Mouse (Mus musculus) liver, embryonic 12.5 days (tissue): ENCODE measurements around the gene Cog3. TPM values are rescaled to one million over a fixed set of nuclear protein-coding genes. Genes with fewer than 3 reads are reported as not detected.
"Not testable (repeated sequence)": the region's sequence is repeated elsewhere in the genome, so short reads cannot be mapped to it uniquely, and the experiment has no call there.

ENCODE experiments used
- ATAC-seq: fragments of 200-750 bp; cut with Nextera tagmentation; 2 replicates; pipeline ENCODE4 v1.8.0; 2017; ENCODE audit warnings: moderate number of reproducible peaks, mild to moderate bottlenecking, moderate library complexity
- H3K27ac ChIP-seq: fragments of 300-500 bp; sonication (generic); 2 replicates; pipeline ENCODE4 v1.5.1; 2016; ENCODE audit warnings: mild to moderate bottlenecking
- H3K27me3 ChIP-seq: fragments of 300-500 bp; sonication (generic); replicated peaks from 2 replicates; pipeline ENCODE4 v1.6.1; 2016; ENCODE audit warnings: mild to moderate bottlenecking, moderate library complexity
- H3K36me3 ChIP-seq: fragments of 300-500 bp; sonication (generic); 2 replicates; pipeline ENCODE4 v1.6.1; 2016; ENCODE audit warnings: mild to moderate bottlenecking, moderate library complexity
- H3K4me1 ChIP-seq: fragments of 300-500 bp; sonication (generic); 2 replicates; pipeline ENCODE4 v1.6.1; 2016
- H3K4me2 ChIP-seq: fragments of 300-500 bp; sonication (generic); 2 replicates; pipeline ENCODE4 v1.6.1; 2016; ENCODE audit warnings: mild to moderate bottlenecking, moderate library complexity
- H3K4me3 ChIP-seq: fragments of 300-500 bp; sonication (generic); 2 replicates; pipeline ENCODE4 v1.5.1; 2016; ENCODE audit warnings: mild to moderate bottlenecking, moderate library complexity
- H3K9ac ChIP-seq: fragments of 300-500 bp; sonication (generic); 2 replicates; pipeline ENCODE4 v1.6.1; 2016; ENCODE audit warnings: mild to moderate bottlenecking, moderate library complexity
- H3K9me3 ChIP-seq: fragments of 300-500 bp; sonication (generic); replicated peaks from 2 replicates; pipeline ENCODE4 v1.6.1; 2016; ENCODE audit warnings: mild to moderate bottlenecking, moderate library complexity
- WGBS: fragments of 180-500 bp; shearing (Covaris S2); methylation state at CpG from one replicate; pipeline ENCODE4 v1.1.7; 2016; ENCODE audit not compliant: insufficient replicate concordance; 5-methylcytosine and 5-hydroxymethylcytosine counted together
- polyA plus RNA-seq: library from polyadenylated mRNA; unstranded; fragments of >200 nt; fragmentation: Nextera tagmentation; extraction: Ambion mirVana; gene quantifications from 2 replicates; pipeline ENCODE4 v1.2.1, GENCODE M21; 2016

The Cog3 gene
- polyA plus RNA-seq, 1 experiment from 2014 or later = 11.7 TPM

DNA sequence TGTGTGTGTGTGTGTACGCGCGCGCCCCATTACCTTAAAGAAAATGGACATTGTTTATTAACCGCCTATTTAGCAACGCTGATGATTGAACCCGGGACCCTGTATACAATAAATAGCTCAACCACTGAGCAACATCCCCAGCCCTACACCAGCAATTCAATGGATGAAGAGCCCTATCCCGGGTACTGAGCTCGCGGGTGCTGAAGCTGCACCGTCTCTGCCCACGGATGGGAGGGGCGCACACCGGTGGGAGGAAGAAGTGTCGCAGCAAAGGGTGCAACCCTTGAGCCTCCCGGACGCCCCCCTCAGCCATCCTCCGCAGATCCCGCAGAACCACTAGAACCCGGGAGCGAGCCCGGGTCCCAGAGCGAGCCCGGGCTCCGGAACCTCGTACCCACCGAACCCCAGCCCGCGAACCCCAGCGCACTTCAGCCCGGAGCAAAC lies 32.1 kb upstream of the Cog3 start:
- H3K4me2 ChIP-seq = peak overlapping the region; percentile 93
- H3K9ac ChIP-seq = peak overlapping the region; percentile 85
- H3K27ac ChIP-seq = peak overlapping the region; percentile 93
- H3K27me3 ChIP-seq = peaks cover 9% of the 10 kb centered on the region; the same call in 1 of the 2 replicates
- ATAC-seq = peak; percentile 72
- WGBS = under 1% methylated on average over 31 of the region's 31 CpGs
- peaks cover 22% of the 10 kb centered on the region for H3K4me1 ChIP-seq
- no peaks in the 10 kb centered on the region for H3K9me3 ChIP-seq
- peaks cover 7% of the 10 kb centered on the region; the same call in 1 of the 2 replicates for H3K36me3 ChIP-seq
- peak overlapping the region; percentile 83 for H3K4me3 ChIP-seq

DNA sequence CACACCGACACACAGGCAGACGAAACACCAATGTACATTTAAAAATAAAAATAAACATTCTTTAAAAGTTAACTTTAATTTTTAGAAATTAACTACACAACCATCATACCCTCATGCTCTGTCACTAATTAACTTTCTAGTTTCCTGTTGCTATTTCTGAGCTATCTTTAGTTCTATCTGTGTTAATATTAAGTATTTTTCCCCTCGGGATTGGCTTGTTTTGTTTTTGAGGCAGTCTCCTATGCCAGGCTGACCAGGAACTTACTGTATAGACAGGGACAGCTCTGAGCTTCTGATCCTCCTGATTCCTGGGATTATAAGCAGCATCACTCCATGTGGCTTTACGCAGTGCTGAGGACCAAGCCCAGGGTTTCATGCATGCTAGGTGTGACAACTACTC lies 25.6 kb upstream of the Cog3 start:
- H3K36me3 ChIP-seq = peaks cover 41% of the 10 kb centered on the region
- H3K27me3 ChIP-seq = no peaks in the 10 kb centered on the region
- no peak overlapping the region for H3K9ac ChIP-seq
- H3K4me2 ChIP-seq = no peak overlapping the region
- WGBS = 72% methylated on average over 4 of the region's 4 CpGs
- peaks cover 18% of the 10 kb centered on the region for H3K4me1 ChIP-seq
- H3K4me3 ChIP-seq = no peak overlapping the region
- H3K27ac ChIP-seq = no peak overlapping the region
- no peak for ATAC-seq
- H3K9me3 ChIP-seq = no peaks in the 10 kb centered on the region

- WGBS = 87% methylated on average over 8 of the region's 8 CpGs
- Histone ChIP-seq H3K4me1 (peaks cover 48% of the 10 kb centered on the region), H3K4me3 (no peak overlapping the region), H3K36me3 (peaks cover 53% of the 10 kb centered on the region), H3K4me2 (no peak overlapping the region), H3K27ac (no peak overlapping the region), H3K27me3 (no peaks in the 10 kb centered on the region), H3K9me3 (no peaks in the 10 kb centered on the region), H3K9ac (no peak overlapping the region)
- ATAC-seq = no peak
Measured at GRCm38 (mm10) chr14:75776637-75777036, 22.3 kb upstream of the Cog3 start.

DNA sequence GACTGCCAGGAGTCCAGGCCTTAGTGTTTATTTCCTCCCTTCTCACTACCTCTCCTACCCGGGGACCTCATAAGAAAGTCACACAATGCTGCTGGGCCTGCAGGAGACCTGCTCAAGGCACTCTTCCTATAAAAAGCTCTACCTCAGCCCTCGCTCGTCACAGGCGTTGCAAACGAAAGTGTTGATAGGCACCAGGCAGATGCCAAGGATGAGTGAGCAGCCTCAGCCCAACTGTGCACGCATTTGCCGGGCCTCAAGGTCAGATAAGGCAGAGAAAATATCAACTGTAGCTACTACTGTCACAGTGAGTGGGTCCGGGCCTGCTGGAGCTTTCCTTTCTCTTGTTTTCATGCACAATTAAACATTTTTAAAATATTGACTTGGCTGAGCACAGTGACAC lies 19.1 kb upstream of the Cog3 start:
- Histone ChIP-seq H3K4me1 (peaks cover 52% of the 10 kb centered on the region), H3K27me3 (no peaks in the 10 kb centered on the region), H3K4me3 (peak overlapping the region; percentile 22; the same call in 1 of the 2 replicates), H3K36me3 (peaks cover 67% of the 10 kb centered on the region), H3K9ac (peak overlapping the region; percentile 42), H3K9me3 (no peaks in the 10 kb centered on the region), H3K27ac (peak overlapping the region; percentile 83), H3K4me2 (peak overlapping the region; percentile 53)
- 16% methylated on average over 8 of the region's 8 CpGs for WGBS
- ATAC-seq = peak; percentile 89

GRCm38 (mm10) chr14:75772407-75772806 lies 18.1 kb upstream of the Cog3 start:
- WGBS = 53% methylated on average over 3 of the region's 3 CpGs
- not testable (repeated sequence) for H3K27me3 ChIP-seq, H3K9me3 ChIP-seq, H3K4me3 ChIP-seq
- ATAC-seq = peak; percentile 58
- peak overlapping the region; percentile 83 for H3K27ac ChIP-seq
- H3K4me1 ChIP-seq = peaks cover 41% of the 10 kb centered on the region
- peaks cover 59% of the 10 kb centered on the region for H3K36me3 ChIP-seq
- H3K4me2 ChIP-seq = peak overlapping the region; percentile 53; the same call in 1 of the 2 replicates
- H3K9ac ChIP-seq = peak overlapping the region; percentile 42; the same call in 1 of the 2 replicates

DNA sequence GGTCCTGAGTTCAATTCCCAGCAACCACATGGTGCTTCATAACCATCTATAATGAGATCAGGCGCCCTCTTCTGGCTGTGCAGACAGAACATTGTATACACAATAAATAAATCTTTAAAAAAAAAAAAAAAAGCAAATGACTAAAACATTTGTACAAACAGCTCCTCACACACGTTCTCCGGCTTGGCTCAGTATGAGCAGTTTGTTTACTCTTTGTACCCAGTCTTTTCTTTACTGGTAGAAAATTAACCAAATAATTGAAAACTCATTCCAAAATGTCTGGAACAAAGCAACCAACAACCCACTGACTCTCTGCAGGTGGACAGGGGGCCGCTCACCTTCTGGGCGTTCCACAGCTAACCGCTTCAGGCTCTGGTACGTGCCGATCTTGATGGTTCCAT lies 16.8 kb upstream of the Cog3 start:
- no peak for ATAC-seq
- no peak overlapping the region for H3K27ac ChIP-seq
- H3K36me3 ChIP-seq = peaks cover 59% of the 10 kb centered on the region
- H3K4me3 ChIP-seq = no peak overlapping the region
- no peak overlapping the region for H3K4me2 ChIP-seq
- no peaks in the 10 kb centered on the region for H3K9me3 ChIP-seq
- peaks cover 35% of the 10 kb centered on the region for H3K4me1 ChIP-seq
- H3K27me3 ChIP-seq = no peaks in the 10 kb centered on the region
- 83% methylated on average over 8 of the region's 8 CpGs for WGBS
- H3K9ac ChIP-seq = no peak overlapping the region

DNA sequence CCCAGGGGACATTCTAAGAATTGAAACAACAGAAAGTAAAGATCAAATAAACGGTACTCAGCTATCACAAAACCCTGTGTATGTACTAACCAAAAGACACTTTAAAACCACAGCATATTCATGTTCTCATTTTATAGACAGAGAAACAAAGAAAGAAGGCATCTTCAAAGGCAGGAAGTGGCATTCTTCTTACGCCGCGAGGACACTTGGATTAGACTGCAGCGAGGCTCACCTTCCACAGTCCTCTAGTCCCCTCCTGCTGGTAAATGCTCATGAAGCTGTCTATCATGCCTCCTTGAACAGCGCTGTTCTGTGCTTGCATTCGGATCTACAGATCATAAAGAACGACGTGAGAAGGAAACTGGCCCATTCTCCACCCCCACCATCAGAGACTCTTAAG lies 15.0 kb upstream of the Cog3 start:
- 84% methylated on average over 9 of the region's 9 CpGs for WGBS
- no peaks in the 10 kb centered on the region for H3K27me3 ChIP-seq
- no peak overlapping the region for H3K4me3 ChIP-seq
- H3K36me3 ChIP-seq = peaks cover 68% of the 10 kb centered on the region
- ATAC-seq = no peak
- peaks cover 32% of the 10 kb centered on the region for H3K4me1 ChIP-seq
- H3K9ac ChIP-seq = no peak overlapping the region
- no peak overlapping the region for H3K27ac ChIP-seq
- H3K9me3 ChIP-seq = no peaks in the 10 kb centered on the region
- H3K4me2 ChIP-seq = no peak overlapping the region

GRCm38 (mm10) chr14:75768275-75768608 lies 13.9 kb upstream of the Cog3 start:
- Histone ChIP-seq H3K4me3 (no peak overlapping the region), H3K9ac (no peak overlapping the region), H3K27me3 (no peaks in the 10 kb centered on the region), H3K4me2 (no peak overlapping the region), H3K9me3 (no peaks in the 10 kb centered on the region), H3K27ac (no peak overlapping the region), H3K4me1 (peaks cover 21% of the 10 kb centered on the region), H3K36me3 (peaks cover 72% of the 10 kb centered on the region)
- WGBS = 9% methylated on average over 1 of the region's 1 CpGs
- ATAC-seq = no peak

GRCm38 (mm10) chr14:75767492-75768274 lies 13.4 kb upstream of the Cog3 start:
- no peaks in the 10 kb centered on the region for H3K9me3 ChIP-seq
- WGBS = 63% methylated on average over 17 of the region's 17 CpGs
- no peak overlapping the region for H3K4me2 ChIP-seq
- no peak overlapping the region for H3K9ac ChIP-seq
- H3K4me1 ChIP-seq = peaks cover 15% of the 10 kb centered on the region
- no peaks in the 10 kb centered on the region for H3K27me3 ChIP-seq
- no peak overlapping the region for H3K4me3 ChIP-seq
- H3K27ac ChIP-seq = no peak overlapping the region
- H3K36me3 ChIP-seq = peaks cover 69% of the 10 kb centered on the region
- no peak for ATAC-seq

- Histone ChIP-seq H3K4me2 (peak overlapping the region; percentile 41), H3K4me1 (peaks cover 11% of the 10 kb centered on the region), H3K27ac (peak overlapping the region; percentile 67; the same call in 1 of the 2 replicates), H3K9me3 (no peaks in the 10 kb centered on the region), H3K27me3 (peaks cover 8% of the 10 kb centered on the region; the same call in 1 of the 2 replicates), H3K4me3 (no peak overlapping the region), H3K9ac (no peak overlapping the region), H3K36me3 (peaks cover 32% of the 10 kb centered on the region)
- 35% methylated on average over 10 of the region's 10 CpGs for WGBS
- ATAC-seq = peak; percentile 81
Measured at GRCm38 (mm10) chr14:75761028-75761805, 6.9 kb upstream of the Cog3 start.

GRCm38 (mm10) chr14:75758401-75758800 lies 4.1 kb upstream of the Cog3 start:
- Histone ChIP-seq H3K4me2 (no peak overlapping the region), H3K4me3 (no peak overlapping the region), H3K36me3 (peaks cover 13% of the 10 kb centered on the region), H3K27me3 (peaks cover 8% of the 10 kb centered on the region; the same call in 1 of the 2 replicates), H3K4me1 (peaks cover 13% of the 10 kb centered on the region), H3K9ac (no peak overlapping the region), H3K27ac (no peak overlapping the region), H3K9me3 (no peaks in the 10 kb centered on the region)
- 67% methylated on average over 7 of the region's 7 CpGs for WGBS
- no peak for ATAC-seq

DNA sequence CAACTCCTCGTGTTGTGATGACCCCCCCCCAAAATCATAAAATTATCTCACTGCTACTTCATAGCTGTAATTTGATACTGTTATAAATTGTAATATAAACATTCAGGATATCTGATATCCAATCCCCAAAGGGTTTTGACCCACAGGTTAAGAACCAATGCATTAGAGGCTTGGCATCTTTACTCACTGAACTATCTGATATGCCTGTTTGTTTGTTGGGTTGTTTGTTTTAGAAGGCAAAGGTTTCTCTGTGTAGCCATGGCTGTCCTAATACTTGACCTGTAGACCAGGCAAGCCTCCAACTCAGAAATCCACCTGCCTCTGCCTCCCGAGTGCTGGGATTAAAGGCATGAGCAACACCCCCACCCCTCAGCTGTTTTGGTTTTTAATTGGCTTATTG lies 3.5 kb upstream of the Cog3 start:
- Histone ChIP-seq H3K27ac (no peak overlapping the region), H3K9ac (no peak overlapping the region), H3K4me2 (no peak overlapping the region), H3K9me3 (no peaks in the 10 kb centered on the region), H3K27me3 (peaks cover 8% of the 10 kb centered on the region; the same call in 1 of the 2 replicates), H3K36me3 (peaks cover 11% of the 10 kb centered on the region), H3K4me1 (peaks cover 19% of the 10 kb centered on the region), H3K4me3 (no peak overlapping the region)
- 70% methylated on average over 2 of the region's 2 CpGs for WGBS
- no peak for ATAC-seq
